Mouse (Mus musculus) neural tube, embryonic 10.5 days (tissue): ENCODE measurements around the gene Anxa5.

ENCODE experiments used
- DNase-seq: peaks from one replicate; pipeline ENCODE4 v3.0.0-alpha.2; 2017; ENCODE audit warnings: low spot score; ENCODE audit errors: extremely low spot score

The Anxa5 gene

DNA sequence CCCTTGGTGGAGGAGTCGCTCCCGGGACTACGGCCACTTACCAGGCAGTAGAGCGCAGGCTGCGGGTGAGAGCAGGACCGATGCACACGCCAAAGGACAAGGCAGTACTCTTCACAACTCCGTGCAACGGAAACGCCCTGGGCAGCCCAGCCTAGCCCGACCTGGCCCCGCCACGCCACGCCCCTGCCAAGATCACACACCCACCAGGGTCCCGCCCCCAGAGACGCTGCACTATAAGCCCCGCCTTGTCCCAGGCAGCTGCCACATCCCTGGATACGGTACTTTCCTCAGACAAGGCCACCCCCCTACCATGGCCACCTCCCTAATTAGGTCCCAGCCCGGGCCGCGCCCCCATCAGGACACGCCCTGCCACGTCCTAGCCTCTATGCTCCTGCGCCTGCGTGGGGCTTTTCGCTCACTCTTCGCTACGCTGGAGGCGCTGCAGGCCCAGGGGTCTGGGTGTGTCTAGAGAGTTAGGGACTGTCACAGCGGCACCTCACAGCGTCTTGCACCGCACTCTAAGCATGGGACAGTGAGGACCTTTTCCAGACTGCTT is at the start of gene Anxa5, which contains the start of gene 1810062G17Rik:
TSS of gene Anxa5 (minus strand) at position 363 of the 556 bp plus-strand sequence.
TSS of gene 1810062G17Rik (plus strand) at position 406 of the 556 bp plus-strand sequence.
- DNase-seq = peak; percentile 92

DNA sequence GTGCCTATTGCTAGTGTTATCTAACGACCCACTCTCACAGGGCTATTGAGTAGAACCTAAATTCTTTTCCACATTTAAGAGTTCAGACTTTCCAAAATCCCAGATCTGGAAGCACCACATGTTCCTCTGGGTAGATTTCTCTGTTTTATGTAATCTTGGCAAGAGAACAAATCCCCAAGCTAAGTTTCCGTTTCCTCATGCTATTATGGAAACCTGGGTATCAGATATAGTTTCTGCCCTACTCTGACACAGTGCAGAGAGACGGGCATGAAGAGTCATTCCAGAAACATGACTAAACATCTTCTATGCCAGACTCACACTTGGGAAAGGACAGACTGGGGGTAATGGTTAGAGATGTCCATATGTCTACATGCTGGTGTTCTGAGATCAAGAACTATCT is 48.8 kb upstream of the Anxa5 start:
- no peak for DNase-seq

DNA sequence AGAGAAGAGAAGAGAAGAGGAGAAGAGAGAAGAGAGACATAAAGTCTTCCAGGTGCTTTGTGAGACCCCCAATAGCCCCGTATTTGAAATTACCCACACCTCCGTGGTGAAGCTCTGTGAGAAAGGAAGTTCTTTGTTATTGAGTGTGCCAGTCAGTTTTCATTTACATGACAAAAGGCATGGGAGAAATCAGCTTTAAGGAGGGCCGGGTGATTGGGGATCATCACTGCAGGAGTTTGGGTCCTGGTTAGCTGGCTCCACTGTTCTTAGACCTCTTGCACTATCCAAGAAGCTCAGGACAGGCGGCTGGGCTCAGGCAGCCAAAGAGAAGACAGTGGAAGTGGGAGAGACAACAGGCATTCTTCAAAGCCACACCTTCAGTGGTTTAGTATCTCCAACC is 46.4 kb upstream of the Anxa5 start:
- no peak for DNase-seq

DNA sequence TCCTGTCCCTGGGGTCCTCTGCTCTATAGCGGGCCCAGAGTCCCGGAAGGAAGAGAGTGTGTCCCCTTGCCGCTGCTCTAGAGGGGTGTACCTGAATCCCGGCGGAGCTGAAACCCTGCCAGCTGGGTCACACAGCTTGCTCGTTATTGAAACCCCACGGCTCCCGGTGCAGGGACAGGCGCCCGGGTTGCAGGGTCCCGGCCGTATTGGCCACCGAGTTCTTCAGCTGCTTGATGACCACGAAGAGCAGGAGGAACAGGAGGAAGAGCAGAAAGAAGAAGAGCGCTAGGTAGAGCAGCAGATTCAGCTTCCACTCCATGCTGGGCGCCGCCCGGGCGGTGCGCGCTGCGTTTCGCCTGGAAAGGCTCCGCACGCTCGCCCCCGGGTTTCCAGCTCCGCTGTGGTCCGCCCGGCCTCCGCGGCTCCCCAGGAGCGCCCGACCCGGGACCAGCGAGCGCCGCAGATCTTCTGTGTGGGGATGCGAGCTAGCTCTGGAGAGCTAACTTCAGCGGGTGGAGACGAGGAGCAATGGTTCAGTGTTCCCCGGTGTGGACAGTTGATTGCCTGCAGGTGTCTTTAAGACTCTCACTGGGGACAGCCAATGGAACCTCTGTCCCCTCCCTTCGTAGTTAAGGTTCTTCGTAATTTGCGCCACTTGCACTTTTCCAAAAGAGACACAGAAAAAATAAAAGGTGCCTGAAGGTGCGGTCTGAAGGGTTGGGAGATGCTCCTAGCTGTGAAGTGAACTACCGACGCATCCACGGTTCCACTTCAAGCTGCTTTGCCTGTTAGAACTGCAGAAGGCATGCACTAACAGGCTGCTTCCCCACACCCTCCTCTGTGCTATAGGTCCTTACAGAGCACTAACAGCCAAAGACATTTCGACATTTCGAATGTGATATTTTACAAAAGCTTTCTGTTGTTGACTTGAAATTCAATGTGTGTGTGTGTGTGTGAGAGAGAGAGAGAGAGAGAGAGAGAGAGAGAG is 45.7 kb upstream of the Anxa5 start, which contains the start of gene Gm11549:
TSS of gene Gm11549 (minus strand) at position 741 of the 988 bp plus-strand sequence.
- peak; percentile 60 for DNase-seq

DNA sequence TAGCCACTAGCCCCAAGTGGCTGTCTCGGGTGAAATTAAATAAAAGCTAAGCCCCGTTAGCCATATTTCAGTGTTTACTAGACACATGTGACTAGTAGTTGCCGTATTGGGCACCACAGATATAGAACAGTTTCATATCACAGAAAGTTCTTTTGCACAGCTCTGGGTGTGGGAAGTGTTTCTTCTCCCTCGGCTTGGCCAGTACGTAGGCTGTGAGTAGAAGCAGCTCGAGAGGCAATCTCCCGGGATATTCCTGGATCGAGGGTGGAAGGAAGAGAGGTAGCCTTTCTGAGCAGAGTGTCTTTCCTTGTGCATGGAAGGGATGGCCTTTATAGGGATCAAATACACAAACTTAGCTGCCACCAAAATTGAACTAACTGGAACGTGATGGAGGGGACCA is 40.5 kb upstream of the Anxa5 start:
- no peak for DNase-seq

DNA sequence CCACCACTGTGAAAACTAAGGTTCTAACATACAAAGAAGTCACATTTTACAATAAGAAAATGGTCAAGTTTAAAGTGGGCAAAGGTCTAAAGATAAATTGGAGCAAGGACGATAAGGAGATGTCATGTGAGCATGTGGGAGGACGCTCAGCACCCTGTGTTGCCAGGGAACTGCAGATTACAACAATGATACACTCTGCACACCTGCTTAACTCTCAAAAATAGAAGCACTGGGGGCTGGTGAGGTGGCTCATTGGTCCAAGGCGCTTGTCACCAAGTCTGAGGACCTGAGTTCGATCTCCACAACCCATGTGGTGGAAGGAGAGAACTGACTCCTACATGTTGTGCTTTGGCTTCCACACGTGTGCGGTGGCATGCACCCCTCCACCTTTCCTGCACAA is 35.8 kb upstream of the Anxa5 start:
- no peak for DNase-seq

DNA sequence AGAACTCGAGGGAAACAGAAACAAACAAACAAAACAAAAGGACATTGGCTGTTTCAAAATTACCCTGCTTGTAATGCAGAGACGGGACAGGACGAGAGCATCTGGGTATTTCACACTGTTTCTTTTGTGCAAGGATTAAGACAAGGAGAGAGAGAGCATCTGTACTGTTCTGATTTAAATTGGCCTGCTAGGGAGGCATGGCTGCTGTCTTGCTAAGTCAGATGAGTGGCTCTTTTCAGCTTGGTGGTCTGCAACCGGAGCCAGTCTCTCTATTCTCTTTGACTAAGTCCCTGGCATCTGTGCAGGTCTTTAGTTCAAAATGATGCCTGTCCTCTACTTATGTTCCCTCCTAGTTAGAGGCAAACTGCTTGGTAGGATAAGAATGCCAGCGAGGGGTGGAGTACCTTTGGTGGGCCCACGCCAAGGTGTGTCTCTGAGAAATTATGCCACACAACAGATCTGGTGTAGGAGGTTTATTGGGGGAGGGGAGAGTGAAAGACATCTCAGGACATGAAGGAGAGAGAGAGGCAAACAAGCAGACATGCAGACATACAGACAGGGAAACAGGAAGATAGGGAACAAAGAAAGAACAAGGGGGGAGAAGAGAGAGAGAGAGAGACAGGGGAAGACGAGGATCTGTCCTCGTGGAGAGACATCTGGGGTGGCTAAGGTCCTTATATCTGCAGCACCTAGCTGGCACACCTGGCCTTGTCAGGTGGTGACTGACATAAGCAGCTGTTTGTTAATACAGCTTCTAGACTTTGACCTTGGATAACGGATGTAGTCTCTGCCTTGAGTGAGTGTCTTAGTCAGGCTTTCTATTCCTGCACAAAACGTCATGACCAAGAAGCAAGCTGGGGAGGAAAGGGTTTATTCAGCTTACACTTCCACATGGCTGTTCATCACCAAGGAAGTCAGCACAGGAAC is 30.4 kb upstream of the Anxa5 start:
- no peak for DNase-seq

DNA sequence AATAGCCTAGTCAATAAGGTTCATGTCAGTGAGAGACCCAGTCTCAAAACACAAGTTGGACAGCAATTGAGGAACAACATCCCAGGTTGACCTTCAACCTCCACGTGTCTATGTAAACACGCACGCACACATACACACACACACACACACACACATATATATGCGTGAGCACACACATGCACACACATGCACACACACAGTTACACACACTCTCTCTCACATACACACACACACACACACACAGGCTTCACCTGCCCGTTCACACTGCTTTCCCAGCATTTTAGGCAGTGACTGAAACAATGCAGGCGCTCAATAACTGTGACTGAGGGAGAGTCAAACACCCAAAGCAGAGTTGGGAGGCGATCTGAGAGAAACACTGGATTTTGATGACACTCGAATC is 29.6 kb upstream of the Anxa5 start:
- DNase-seq = no peak

DNA sequence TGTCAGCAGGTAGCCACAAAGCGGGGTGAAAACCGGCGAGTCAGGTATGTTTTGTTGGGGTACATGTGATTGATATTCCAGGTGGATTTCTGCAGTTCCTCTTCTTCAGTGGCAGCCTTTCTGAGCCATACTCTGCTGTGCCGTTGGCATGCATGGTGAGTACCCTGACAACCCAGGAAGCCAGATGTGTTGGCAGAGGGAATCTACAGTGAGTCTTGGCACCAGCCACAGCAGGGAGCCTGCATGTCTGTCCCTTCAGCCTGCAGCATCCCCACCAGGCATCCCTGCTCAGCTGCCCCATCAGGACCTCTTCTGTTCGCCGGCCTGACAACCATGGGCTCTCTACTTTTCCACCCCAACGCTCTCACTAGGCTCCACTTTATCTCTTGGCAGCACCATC is 25.9 kb upstream of the Anxa5 start:
- DNase-seq = no peak

DNA sequence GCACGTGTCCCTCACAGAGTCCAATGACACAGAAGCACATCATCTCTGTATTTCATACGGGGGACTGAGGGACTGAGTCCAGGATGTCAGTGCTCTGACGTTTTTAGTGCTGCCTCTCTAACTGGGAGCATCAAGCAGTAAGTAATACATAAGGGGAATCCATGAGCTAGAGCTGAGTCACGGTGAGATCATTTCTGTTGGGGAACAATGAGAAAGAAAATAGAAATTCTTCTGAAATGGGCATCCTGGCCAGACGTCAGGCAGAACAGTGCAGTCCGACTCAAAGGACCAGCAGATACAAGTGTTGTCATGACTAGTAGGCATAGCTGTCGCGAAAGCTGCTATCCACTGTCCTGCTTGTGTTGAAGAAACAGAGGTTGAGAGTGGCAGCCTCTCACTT is 25.3 kb upstream of the Anxa5 start:
- no peak for DNase-seq

DNA sequence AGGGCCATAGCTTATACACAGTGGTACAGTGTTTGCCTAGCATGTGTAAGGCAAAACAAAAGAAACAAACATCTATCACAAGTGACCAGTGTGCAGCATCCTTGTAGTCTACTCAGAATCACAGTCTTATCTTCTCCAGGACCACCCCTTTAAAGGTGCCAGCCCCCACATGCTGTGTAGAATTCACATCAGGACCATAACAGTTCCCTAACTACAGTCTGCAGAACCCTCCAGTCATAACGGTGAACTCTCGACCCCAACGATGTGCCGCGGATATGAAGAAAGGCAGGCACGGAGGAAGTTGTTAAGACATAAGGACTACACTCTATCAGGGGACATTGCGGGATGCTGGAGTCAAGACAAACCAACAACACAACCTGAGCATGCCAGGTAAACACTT is 23.7 kb upstream of the Anxa5 start:
- DNase-seq = no peak

DNA sequence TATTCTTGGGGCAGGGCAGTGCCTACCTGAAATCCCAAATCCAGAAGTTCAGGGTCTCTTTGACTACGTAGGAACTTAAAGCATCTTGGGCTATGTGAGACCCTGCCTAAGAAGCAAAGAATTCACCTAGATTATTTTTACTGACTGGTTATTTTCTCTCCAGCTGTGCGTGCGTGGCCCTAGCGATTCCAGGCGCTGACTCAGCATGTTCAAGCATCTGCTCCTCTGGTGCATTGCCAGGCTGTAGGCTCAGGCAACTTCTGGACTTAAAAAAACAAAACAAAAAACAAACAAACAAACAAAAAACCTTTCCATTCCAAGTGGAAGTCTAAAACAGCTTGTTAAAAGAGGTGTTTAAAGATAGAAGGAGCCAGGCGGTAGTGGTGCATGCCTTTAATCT is 22.5 kb upstream of the Anxa5 start:
- no peak for DNase-seq

DNA sequence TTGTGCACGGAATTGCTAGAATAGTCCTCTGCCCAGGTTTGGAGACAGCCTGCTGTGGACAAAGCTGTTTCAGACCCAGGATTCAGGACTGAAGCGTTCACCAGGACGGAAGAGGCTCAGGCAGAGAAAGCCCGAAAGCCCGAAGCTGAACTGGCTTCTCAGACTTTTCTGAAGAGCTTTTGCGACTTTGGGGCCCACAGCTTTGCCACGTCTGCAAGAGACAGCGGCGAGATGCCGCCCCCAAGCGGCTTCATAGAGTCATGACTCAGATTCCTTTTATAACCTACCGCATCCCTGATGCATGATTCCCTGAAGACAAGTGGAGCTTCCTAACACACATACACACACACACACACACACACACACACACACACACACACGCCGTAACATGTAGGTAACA is 21.1 kb upstream of the Anxa5 start:
- peak; percentile 68 for DNase-seq

DNA sequence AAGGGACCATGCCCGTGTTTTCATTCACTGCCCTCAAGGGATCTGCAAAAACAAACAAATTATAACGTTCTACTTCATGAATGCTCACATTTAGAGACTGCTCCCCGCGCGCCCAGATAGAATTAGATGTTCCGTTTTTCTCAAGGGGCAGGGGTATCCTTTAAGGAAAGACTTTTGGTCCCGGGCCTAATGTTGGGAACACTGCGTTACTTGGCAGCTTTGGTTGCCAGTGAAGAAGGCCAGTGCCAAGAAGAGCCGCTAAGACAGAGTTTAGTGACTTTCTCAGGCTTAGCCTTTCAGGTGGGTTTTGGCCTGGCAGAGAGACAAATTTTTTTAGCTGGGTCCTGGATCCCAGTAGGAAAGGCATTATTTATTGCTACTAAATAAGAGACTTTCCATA is 20.6 kb upstream of the Anxa5 start:
- no peak for DNase-seq

DNA sequence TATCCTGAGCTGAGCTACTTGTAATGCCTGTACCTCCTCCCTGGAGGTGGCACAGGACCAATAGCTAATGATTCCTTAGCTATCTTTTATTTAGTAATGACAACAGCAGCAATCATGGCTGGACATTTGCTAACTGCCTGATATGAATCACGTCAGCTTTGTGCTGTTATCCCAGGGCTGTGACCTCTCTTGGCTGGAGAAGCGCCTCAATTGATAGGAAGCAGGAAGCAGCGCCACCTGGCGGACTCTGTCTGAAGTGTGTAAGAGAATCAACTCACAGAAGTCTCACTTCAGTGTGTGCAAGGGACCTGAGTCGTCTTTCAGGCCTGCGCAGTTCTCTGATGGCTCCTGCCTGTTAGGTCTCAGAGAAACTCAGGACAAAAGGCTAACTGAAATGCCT is 19.7 kb upstream of the Anxa5 start:
- peak; percentile 91 for DNase-seq

DNA sequence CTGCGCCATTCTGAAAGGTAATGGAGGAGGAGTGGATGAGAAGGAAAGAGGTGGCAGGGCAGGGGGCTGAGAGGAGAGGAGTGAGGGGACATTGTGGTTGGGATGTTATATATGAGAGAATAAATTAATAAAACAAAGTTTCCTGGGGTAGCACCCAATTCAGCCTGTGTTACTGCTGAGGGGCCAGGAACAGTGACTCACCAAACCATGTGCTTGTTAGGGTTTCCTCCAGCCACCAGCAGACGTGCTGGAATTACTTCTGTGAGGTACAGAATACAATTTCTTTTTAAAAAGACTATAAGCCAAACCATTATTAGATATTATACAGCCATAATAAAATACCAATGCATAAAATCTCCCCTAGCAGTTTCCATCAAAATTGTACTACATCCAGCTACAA is 18.9 kb upstream of the Anxa5 start:
- no peak for DNase-seq

DNA sequence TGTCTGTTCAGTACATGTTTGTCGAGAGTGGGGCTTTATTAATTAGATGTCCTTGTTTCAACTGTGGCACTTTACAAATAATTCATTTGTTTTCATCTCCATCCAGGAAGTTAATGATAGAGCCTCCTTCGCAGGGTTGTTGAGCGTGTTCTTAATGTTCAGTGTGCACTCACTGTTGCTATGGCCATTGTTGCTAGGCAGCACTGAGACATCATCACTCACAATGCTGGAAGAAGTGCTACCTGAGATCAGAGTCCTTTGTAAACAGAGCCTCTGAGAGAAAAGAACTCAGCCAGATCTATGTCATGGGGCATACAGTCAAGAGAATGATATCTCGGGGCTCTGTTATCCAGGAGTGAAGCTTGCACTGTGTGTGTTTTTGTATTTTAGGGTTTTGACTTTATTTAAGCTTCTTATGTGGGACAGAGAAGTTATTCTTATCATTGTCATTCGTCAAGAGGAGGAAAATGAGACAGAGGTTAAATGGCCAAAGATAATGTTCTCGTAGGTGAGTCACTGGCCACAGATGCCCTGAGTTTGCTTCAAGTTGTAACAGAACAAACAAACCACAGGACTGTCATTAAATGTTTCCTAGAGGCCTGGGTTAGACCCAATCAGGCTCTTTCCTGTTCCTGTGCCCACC is 18.1 kb upstream of the Anxa5 start:
- no peak for DNase-seq

DNA sequence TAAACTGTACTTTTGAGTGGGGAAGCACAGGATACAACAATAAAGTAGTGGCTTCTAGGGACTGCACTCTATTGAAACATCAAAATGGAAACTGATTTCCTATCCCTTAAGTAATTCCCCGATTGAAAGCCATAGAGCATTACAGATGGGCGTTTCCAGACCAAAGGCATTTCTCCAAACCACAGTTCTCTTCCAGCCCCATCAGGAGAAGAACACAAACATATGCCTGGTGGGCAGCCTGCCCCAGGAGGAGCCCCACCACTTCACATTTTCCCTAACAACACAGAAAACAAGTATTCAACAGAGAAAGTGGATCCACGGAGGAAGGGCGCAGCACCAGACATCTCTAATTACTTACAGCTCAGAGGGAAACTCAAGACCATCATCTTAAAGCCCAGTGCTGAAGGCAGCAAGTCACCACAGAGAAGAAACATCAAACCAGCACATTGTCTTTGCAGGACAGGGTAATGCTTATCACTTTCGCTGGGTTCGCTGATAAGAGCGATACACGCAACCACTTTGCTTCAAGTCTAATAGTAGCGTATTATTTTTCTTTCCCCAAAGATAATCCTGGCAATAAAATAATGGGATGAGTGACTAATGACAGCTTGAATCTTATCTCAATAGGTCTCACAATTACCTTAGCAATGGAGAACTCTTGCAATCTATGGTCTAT is 17.2 kb upstream of the Anxa5 start:
- no peak for DNase-seq

DNA sequence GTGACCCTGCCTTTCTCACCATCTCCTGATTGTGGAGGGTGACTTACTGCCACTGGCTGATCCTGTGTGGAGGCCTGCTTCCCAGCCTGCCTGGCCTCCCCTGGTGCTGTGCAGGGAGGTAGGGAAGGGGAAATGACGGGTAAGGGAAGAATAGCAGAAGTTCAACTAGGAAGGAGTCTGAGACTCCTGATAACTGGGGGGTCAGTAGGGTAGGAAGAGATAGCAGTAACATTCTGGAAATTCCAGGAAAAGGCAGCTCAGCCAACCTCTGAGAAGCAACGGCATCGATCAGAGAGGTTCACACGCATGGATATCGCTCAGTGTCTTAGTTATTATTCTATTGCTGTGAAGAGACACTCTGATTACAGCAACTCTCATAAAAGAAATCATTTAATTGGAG is 15.8 kb upstream of the Anxa5 start:
- no peak for DNase-seq

DNA sequence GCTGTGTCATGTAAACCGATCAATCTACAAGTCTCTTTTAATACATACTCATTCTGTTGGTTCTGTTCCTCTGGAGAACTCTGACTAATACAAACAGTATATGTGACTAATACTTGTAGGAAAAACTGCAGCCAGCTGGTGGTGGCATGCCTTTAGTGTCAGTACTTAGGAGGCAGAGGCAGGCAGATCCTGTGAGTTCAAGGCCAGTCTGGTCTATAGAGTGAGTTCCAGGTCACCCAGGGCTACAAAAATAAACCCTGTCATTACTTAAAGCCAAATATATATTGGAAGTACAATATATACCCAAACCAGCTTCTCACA is 13.9 kb upstream of the Anxa5 start:
- DNase-seq = no peak
